Mouse (Mus musculus) fibroblast of lung, adult 2 months (primary cell): ENCODE data around the gene Grap2.

Experiments
- DNase-seq: peaks from one replicate; pipeline ENCODE4 v3.0.0-alpha.2; 2011; ENCODE audit warnings: low read depth

Grap2 gene

GRCm38 (mm10) chr15:80639071-80639702 lies 66.8 kb downstream of the Grap2 start:
- no peak for DNase-seq

DNA sequence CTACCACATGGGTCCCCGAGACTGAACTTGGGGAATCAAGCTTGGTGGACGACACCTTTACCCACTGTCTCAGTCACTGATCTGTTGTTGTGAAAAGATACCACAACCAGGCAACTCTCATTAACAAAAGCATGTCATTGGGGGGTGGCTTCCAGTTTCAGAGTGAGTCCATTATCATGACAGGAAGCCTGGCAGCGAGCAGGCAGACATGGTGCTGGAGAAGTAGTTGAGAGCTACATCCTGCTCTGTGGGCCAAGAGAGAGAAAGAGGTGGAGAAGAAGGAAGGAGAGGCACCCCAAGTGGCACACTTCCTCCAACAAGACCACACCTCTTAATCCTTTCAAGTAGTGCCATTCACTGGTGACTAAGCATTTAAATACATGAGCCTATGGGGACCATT lies 67.5 kb downstream of the Grap2 start:
- DNase-seq = no peak

DNA sequence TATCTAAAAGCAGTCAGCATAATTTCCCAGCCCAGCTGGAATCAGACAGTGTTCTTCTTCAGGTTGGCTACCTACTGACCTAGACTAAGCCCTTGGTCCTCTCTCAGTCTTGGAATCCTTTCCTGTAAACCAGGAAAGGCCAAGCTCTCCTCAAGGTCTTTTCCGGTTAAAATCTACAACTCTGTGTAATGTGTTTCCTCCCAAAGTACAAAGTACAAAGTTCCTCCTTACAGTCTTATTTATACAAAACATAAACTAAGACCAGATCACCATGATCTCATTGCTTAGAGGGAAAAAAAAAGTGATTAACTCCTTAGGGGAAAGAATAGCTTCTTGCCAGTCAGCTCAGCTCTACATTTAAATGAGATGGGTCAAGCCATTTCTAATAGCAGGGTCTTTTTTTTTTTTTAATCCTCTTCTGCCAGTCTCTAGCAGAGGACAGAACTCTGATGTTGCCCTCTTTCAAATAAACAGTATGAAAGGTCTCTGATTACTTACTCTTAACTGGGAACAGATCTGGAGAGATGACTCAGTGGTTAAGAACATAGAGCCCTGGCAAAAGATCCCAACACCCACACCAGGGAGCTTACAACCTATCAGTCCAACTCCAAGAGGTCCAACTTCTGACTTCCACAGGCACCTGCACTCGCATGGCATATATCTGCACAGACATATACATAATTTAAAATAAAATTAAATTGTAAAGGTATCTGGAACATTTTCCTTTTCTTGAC lies 69.5 kb downstream of the Grap2 start:
- DNase-seq = no peak

DNA sequence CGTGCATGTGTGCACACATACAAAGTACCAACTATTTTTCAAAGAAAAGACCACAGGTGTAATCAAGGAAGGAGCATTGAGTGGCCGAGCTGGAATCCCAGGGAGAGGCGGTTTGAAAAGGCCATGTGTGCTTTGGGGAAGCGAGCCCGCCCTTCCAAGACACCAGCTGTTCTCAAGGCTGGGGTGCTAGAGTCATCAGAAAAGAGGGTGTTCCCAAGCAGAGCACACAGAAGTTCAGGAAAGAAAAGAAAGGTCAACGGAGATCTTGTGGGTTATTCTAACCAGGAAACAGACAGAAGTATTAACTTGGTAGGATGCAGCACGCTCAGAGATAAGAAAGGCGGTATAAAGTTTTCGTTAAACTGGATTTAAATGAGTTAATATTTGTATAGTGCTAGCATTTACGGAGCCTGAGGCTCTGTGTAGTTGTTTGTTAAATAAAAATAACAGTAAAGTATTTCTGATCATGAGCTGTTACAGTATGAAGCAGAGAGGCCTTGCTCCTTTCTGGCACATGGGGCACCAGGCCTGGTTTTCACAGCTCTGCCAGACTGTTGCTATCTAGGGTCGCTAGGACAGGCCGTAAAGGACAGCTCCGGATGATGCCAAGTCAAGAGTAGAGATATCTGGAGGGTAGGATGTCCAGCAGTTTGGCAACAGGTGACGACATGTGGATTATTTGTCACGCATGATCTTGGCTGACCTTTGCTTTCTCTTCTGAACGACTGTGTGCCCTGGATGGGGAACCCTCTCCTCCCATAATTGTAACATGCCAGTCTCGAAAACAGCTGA lies 72.8 kb downstream of the Grap2 start:
- DNase-seq = no peak

DNA sequence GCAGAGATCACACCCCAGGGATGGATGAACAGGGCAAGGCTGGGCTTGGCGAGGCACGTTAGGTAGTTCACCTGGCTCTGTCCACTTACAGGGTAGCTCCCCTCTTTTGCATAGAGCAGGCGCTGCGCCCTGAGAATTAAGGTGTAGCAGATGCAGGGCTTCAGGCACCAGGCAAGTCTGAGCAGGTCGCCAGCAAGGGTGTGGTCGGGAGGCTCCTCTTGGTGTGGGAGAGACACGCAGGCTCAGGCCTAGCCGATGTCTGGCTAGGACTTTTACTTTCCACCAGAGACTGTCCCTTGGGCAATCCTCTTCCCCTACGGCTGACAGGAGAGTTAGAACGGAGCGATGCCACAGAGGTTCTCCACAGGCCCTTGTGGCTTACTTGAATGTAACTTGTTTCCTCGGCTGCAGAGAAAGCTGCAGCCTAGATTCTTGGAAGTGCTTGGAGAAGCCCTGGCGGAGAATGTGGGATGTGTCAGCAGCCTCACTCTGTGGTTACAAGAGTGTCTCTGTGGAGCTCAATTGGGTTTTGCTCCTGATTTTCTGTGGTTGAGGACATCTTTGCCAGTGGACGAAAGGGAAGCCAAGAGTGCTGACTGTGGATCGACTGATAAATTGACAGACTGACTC lies 76.7 kb downstream of the Grap2 start:
- DNase-seq = no peak

DNA sequence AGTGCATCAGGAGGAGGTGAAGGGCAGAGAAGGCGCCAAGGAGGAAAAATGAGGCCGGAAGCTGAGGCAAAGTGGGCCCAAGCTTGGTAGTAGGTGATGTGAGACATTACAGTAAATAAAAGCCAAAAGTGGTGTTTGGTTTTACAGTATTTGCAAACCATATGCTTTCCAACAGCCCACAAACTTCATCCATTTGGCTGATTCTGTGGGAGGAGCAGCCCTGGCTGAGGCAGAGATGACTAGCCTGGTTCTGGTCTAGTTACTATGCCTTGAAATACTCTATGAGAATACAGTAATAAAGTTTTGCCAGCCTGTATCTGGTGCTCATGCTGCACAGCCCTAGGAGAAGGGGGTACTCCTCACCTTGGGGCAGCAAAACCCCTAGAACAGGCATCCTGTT lies 78.0 kb downstream of the Grap2 start:
- DNase-seq = no peak

- no peak for DNase-seq
Observed at GRCm38 (mm10) chr15:80653865-80654264, 81.5 kb downstream of the Grap2 start.

DNA sequence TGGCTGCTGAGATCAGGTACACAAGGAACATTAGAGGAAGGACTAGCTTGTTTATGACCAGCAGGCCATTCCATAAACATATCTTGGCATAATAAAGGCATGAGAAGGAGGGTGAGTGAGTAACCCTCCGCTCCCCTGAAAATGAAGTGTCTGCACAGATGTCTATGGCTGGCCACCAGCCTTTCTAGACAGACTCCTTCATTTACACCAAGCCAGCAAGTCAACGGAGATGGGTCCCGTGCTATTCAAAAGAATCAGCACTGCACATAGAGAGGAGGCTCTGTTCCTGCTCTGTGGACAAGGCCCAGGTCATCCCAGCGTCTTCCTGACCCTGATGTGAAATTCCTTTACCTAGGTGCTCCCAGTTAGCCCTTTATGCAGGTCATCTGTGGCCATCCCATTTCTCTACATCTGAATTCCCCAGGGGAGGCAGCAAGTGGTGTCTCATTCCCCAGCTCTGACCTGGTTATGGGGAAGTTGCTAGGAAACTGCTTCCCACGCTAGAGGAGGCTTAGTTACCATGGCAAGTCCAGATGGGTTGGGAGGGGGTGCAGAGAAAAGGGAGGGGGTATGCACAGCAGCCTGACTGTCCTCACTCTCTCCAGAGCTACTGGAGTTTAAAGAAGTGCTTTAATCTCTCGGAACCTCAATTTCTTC lies 86.5 kb downstream of the Grap2 start:
- no peak for DNase-seq

DNA sequence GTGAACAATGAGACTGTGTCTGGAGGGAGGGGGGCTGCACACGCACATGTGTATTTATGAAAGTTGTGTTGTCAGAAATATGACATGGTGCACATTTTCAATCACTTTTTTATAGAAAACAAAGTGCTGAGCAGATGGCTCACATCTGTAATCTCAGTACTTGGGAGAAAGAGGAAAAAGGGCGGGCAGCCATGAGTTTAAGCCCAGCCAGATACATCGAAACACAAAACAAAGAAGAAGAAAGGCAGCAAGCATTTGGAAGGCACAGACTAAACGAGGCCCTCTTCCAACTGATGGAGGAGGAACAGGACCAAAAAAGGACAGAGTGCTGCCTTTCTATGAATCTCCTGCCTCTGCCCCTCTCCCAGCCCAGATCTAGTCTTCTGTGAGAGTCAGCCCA lies 88.6 kb downstream of the Grap2 start:
- DNase-seq = no peak

GRCm38 (mm10) chr15:80664444-80664843 lies 92.0 kb downstream of the Grap2 start:
- DNase-seq = no peak

DNA sequence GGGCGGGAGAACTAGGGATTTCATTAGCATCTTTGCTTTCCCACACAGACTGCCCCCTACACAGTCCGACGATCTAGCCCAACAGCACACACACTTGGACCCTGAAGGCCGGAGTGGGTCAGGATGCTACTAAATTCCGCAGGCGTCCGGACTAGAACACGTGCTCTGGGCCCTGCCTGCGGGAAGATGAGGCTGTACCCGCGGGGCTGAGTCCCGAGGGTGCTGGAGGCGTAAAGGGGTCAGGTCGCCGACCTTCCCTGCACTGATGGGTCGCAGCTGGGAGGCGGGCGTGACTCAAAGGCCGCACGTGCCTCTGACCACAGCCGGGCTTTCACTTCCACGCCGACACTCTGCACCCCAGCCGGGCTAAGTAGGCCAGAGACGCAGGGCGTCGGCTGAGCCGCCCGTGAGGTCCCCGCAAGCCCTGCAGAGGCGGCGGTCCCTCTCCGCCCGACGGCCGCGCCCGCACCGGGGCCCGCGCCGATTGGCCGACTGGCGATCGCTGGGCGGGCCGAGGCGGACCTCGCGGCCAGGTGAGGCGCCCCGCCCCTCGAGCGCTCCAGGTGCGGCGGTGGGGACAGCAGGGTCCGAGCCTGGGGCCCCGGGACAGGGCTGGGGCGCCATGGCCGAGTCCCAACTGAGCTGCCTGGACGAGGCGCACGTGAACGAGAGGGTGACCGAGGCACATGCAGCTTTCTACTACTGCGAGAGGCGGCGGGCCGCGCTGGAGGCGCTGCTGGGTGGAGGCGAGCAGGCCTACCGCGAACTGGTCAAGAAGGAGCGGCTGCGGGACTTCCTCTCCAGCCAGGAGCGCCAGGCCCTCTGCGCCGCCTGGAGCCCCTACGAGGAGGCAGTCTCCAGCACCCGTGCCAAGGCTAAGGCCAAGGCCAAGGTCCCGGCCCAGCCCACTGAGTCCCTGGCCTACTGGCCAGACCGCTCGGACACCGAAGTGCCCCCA lies 99.2 kb downstream of the Grap2 start, which contains the start of gene Fam83f:
Gene Fam83f, plus strand, starts transcription at position 553 of the 958 bp plus-strand sequence.
- no peak for DNase-seq

DNA sequence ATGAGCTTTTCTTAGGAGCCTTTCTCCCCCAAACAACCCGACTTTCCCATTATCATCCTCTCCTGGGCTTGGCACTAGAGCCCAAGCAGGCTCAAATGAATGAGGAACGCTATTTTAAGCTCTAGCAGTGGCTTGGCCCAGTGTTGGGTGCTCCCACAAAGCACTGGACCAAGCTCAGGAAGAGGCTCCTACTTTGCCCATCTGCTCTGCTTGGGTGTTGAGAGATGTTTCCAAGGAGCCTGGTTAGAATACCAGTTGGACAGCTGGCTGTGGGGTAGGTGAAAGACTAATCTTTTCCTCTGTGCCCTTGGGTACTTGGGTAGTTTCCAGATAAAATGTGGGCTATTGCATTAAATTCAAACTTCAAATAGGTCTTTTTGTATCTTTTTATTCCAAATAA lies 100.4 kb downstream of the Grap2 start:
- DNase-seq = no peak

GRCm38 (mm10) chr15:80673337-80674095 lies 101.1 kb downstream of the Grap2 start:
- no peak for DNase-seq

- no peak for DNase-seq
Observed at GRCm38 (mm10) chr15:80674700-80675099, 102.3 kb downstream of the Grap2 start.

DNA sequence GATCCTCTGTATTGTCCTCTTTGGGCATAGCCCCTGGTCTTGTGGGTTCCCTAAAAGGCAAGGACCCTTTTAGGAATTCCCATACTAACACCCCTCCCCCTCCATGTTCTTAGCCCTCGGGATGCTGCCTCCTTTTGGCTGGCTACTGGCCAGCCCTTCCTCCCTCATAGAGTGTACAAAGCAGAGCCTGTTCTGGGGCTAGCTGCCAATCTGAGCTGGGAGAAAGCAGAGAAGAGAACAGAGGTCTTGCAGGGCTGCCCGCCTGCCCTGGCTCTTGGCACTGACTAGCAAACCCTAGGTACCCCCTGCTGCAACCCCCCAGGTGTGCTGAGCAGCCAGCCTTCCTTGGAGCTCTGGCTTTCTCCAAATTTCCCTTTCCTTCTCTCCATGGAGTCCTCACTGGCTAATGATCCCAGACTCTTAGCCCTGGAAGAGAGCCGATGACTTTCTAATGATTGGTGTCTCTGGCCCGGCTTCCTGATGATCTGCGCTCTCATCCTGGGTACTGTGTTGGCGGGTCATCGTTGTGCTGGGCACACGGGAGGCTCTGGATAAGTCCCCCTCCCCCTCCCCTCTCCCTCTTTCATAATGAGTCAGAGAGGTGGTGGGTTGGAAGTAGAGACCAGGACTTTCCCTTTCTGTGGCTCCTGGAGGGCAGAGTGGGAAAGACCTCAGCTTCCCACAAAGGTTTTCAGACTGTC lies 107.3 kb downstream of the Grap2 start:
- no peak for DNase-seq

DNA sequence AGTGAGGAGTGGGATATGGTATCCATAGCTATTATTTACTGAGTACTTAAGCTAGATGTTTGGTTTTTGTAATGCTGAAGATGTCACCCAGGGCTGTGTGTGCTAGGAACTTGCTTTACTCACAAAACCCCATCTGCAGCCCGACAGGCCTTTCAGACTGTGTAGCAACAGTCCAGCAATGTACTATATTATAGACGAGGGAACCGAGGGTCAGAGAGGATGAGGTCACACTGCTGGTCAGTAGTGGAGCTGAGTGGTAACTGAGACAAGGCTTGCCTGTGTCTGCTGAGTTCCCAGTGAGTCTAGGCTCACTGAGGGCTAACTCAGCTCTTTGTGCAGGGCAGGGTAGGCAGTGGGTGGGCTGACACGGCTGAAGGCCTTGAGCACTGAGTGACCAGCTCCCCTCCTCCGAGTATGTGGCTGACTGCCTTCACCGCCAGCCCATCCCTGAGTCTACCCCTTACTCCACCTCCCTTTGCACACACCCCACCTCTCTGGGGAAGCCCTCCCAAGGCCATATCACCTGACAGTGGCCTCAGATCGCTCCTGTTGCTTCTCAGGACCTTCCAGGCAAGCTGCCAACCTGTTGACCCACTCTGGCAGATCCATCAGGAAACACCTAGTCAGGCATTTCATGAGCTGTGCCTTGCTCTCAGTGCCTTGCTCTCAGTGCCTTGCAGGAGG lies 108.1 kb downstream of the Grap2 start:
- no peak for DNase-seq

GRCm38 (mm10) chr15:80681466-80681881 lies 109.1 kb downstream of the Grap2 start:
- no peak for DNase-seq

DNA sequence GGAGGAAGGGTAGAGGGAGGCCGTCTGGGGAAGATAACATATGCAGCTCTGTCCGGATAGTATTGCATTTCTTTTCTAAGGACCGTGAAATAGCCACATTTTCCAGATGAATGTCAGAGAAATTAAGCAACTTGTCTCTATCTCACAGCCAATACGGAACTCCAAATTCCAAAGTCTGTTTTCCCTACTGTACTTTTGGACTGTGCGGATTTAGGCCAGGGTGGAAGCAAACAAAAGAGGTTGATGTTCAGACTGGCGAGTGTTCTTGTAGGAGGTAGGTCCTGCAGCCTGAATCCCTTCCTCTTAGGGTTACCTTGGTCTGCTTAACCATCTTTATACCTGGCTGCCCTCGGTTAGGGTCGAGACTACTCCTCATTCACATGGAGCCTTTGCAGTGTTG lies 109.9 kb downstream of the Grap2 start:
- DNase-seq = no peak

GRCm38 (mm10) chr15:80683151-80683550 lies 110.8 kb downstream of the Grap2 start:
- DNase-seq = no peak
